Mouse (Mus musculus): ENCODE results near the gene Tas2r110.

Tas2r110 gene

GRCm38 (mm10) chr6:132867708-132868107, at the start of gene Tas2r110:
Gene Tas2r110 (plus strand): TSS chr6:132868008.
- DNase-seq (ENCODE audit: low spot score) = no peak

DNA sequence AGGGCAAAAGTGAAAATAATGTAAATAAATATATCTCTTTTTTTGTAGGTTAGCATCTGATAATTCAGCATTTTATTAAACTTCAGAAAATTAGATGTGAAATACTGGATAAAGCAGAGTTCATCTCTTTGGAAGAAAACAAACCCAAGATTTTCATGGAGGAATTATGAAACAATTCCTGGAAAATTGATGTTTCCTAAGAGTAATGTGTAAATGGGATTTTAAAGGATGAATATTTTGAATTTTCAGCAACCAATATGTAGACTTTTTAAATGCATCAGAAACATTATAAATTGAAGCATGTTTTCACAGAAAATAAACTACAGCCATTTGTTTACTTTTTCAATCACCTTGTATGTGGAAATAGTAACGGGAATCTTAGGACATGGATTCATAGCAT, 21.0 kb upstream of the Tas2r110 start, which contains the start of gene Tas2r123:
Tas2r123 (plus strand) TSS at position 301 of the 400 bp plus-strand sequence.
- no peak for DNase-seq (ENCODE audit: low spot score)

- no peak for DNase-seq (ENCODE audit: low spot score)
These were observed 12.7 kb upstream of the Tas2r110 start, which contains the start of gene Tas2r116 for GRCm38 (mm10) chr6:132855138-132855537. Gene Tas2r116 (plus strand): TSS chr6:132855438.

DNA sequence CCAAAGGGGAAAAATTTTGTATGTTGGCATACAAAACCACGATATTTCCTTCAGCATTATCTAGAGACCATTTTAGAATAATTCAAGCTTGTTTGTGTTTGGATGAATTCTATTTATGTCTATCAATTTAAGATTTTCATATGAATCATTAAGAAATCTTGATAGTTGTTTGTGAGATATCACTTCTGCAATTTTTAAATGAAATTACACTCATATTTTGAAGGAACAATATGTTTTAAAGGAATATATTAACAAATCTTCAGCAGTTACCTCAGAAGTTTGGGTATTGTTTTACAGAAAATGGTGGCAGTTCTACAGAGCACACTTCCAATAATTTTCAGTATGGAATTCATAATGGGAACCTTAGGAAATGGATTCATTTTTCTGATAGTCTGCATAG, 24.9 kb downstream of the Tas2r110 start, which contains the start of gene Tas2r113:
Tas2r113 (plus strand) TSS at position 301 of the 400 bp plus-strand sequence.
- no peak for DNase-seq (ENCODE audit: low spot score)

DNA sequence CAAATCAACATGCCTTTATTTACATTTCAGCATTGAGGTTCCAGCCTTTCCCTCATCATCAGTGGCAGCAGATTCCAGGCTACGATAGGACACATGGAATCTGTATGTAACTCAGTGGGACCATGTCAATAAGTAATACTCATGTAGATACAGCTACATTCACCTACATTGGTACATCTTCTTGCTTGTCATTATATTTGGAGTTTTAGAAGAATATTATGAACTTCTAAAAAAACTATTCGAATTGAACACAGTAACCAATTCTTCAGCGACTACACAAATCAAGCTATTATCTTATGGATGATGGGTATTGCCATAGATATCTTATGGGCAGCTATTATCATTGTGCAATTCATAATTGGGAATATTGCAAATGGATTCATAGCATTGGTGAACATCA, 41.5 kb downstream of the Tas2r110 start, which contains the start of gene Tas2r125:
Tas2r125 (plus strand) TSS at position 301 of the 400 bp plus-strand sequence.
- no peak for DNase-seq (ENCODE audit: low spot score)
